Mouse (Mus musculus) stomach, embryonic 16.5 days (tissue): Measurements from ENCODE around the gene Clasp2. TPM values are rescaled to one million over a fixed set of nuclear protein-coding genes. Genes with fewer than 3 reads are reported as not detected.
"Not testable (repeated sequence)": the region's sequence is repeated elsewhere in the genome, so short reads cannot be mapped to it uniquely, and the experiment has no call there.

Source experiments
- ATAC-seq: fragments of 200-750 bp; cut with Nextera tagmentation; 2 replicates; pipeline ENCODE4 v1.8.0; 2017; ENCODE audit warnings: moderate number of reproducible peaks, moderate TSS enrichment; ENCODE audit not compliant: insufficient read depth, low FRiP score
- H3K27ac ChIP-seq: fragments of 300-500 bp; sonication (generic); 2 replicates; pipeline ENCODE4 v1.5.1; 2014; ENCODE audit warnings: low read length
- H3K27me3 ChIP-seq: fragments of 300-500 bp; sonication (generic); 2 replicates; pipeline ENCODE4 v1.6.1; 2014; ENCODE audit warnings: low read length, control low read depth, mixed read lengths; ENCODE audit not compliant: control insufficient read depth, insufficient read depth
- H3K36me3 ChIP-seq: fragments of 300-500 bp; sonication (generic); 2 replicates; pipeline ENCODE4 v1.6.1; 2014; ENCODE audit warnings: low read length; ENCODE audit not compliant: control insufficient read depth, insufficient read depth
- H3K4me1 ChIP-seq: fragments of 300-500 bp; sonication (generic); 2 replicates; pipeline ENCODE4 v1.6.1; 2014; ENCODE audit warnings: low read length, control low read depth, mixed read lengths; ENCODE audit not compliant: control insufficient read depth, insufficient read depth
- H3K4me2 ChIP-seq: fragments of 300-500 bp; sonication (generic); 2 replicates; pipeline ENCODE4 v1.6.1; 2014; ENCODE audit warnings: low read depth, low read length, mixed read lengths
- H3K4me3 ChIP-seq: fragments of 300-500 bp; sonication (generic); replicated peaks from 2 replicates; pipeline ENCODE4 v1.5.1; 2014; ENCODE audit warnings: mild to moderate bottlenecking, low read length
- H3K9ac ChIP-seq: fragments of 300-500 bp; sonication (generic); 2 replicates; pipeline ENCODE4 v1.6.1; 2014; ENCODE audit warnings: low read length
- H3K9me3 ChIP-seq: fragments of 300-500 bp; sonication (generic); replicated peaks from 2 replicates; pipeline ENCODE4 v1.6.1; 2016; ENCODE audit warnings: low read length, control low read depth; ENCODE audit not compliant: control insufficient read depth
- WGBS: fragments of 180-500 bp; shearing (Covaris S2); extraction: QIAGEN DNeasy Blood & Tissue Kit; methylation state at CpG from one replicate; pipeline ENCODE4 v1.1.7; 2014; 5-methylcytosine and 5-hydroxymethylcytosine counted together
- polyA plus RNA-seq: library from polyadenylated mRNA; unstranded; fragments of >200 nt; fragmentation: Nextera tagmentation; extraction: Ambion mirVana; gene quantifications from 2 replicates; pipeline ENCODE4 v1.2.1, GENCODE M21; 2015

Clasp2 gene
- polyA plus RNA-seq, 1 experiment from 2014 or later: 25.0 TPM

GRCm38 (mm10) chr9:113859420-113859819, 118.1 kb downstream of the Clasp2 start:
- Histone ChIP-seq H3K9ac (no peak overlapping the region), H3K4me3 (no peak overlapping the region), H3K9me3 (no peaks in the 10 kb centered on the region), H3K4me1 (no peaks in the 10 kb centered on the region), H3K4me2 (no peak overlapping the region), H3K27ac (no peak overlapping the region), H3K27me3 (no peaks in the 10 kb centered on the region), H3K36me3 (no peaks in the 10 kb centered on the region)
- ATAC-seq: no peak
- WGBS: 77% methylated on average over 5 of the region's 5 CpGs

DNA sequence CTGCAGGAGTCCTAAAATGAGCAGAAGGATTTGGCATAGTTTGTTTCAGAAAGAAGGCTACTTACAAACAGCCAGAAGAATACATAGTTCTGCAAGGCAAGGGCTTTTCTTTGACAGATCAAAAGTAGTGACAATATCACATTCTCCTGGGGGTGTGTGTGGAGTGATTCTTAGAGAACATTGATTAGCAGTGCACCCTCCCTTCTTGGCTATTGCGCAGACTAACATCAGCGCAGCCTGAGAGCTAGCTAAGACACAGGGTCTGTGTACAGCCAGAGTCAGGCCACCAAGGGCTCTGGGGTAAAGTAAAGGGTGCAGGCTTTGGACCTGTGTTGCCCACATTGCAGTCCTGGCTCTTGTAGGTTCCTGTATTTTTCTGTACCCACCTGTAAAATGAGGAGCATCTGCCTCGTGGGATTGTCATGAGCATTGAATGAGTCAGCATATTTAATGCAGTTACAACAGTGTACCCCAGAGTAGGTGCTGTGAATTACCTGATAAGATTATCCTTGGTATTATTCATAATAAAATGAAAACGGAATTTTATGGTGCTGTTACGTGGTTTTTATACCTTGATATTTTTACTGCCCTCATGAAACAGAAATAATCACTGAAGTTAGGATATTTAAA, 122.2 kb downstream of the Clasp2 start:
- 88% methylated on average over 5 of the region's 5 CpGs for WGBS
- Histone ChIP-seq H3K9me3 (no peaks in the 10 kb centered on the region), H3K4me1 (no peaks in the 10 kb centered on the region), H3K27ac (no peak overlapping the region), H3K4me2 (no peak overlapping the region), H3K27me3 (no peaks in the 10 kb centered on the region), H3K9ac (no peak overlapping the region), H3K36me3 (no peaks in the 10 kb centered on the region), H3K4me3 (no peak overlapping the region)
- ATAC-seq: no peak; the same call in 1 of the 2 replicates

- H3K27me3 ChIP-seq: no peaks in the 10 kb centered on the region
- no peak for ATAC-seq
- H3K4me3 ChIP-seq: no peak overlapping the region
- no peaks in the 10 kb centered on the region for H3K4me1 ChIP-seq
- WGBS: 81% methylated on average over 5 of the region's 5 CpGs
- no peak overlapping the region for H3K9ac ChIP-seq
- no peaks in the 10 kb centered on the region for H3K9me3 ChIP-seq
- H3K36me3 ChIP-seq: no peaks in the 10 kb centered on the region
- H3K27ac ChIP-seq: no peak overlapping the region
- H3K4me2 ChIP-seq: no peak overlapping the region
Measured at GRCm38 (mm10) chr9:113867951-113868350, 126.7 kb downstream of the Clasp2 start.

DNA sequence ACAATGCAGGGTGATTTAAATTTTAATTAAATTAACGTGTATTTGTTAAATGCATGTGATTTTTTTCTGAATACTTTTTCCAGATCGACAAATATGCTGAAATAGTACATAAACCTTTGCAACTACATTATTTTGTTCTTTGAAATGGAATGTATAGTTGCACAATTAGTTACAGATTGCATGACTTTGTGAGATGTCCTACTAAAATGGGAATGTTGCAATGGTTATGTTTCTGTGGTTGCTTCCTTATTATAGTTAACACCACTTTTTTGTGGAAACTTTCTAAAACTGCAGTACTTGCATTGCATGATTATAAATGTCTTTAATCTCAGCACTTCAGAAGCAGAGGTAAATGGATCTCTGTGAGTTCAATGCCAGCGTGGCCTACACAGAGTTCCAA, 153.6 kb downstream of the Clasp2 start:
- no peak overlapping the region for H3K27ac ChIP-seq
- H3K9ac ChIP-seq: no peak overlapping the region
- no peaks in the 10 kb centered on the region for H3K27me3 ChIP-seq
- no peaks in the 10 kb centered on the region for H3K36me3 ChIP-seq
- H3K4me3 ChIP-seq: no peak overlapping the region
- no peak overlapping the region for H3K4me2 ChIP-seq
- no peaks in the 10 kb centered on the region for H3K9me3 ChIP-seq
- 92% methylated on average over 3 of the region's 3 CpGs for WGBS
- no peak for ATAC-seq
- H3K4me1 ChIP-seq: no peaks in the 10 kb centered on the region

DNA sequence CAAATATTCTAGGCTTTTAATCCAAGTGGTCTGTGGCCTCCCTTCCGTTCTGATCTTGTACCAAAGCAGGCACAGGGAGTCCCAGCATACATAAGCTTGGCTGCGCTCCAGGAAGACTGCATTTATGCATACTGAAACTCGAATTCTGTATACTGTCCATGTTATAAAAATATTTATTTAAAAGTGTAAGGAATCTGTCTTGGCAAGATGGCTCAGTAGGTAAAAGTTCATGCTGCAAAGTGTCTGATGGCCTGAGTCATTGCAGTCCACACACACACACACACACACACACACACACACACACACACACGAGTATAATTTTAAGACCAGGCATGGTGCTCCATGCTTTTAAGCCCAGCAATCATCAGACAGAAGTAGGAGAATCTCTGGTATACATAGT, 161.9 kb downstream of the Clasp2 start:
- peak overlapping the region; percentile 44; the same call in 1 of the 2 replicates for H3K27ac ChIP-seq
- no peaks in the 10 kb centered on the region for H3K9me3 ChIP-seq
- no peak overlapping the region for H3K4me2 ChIP-seq
- peaks cover 2% of the 10 kb centered on the region; the same call in 1 of the 2 replicates for H3K36me3 ChIP-seq
- no peaks in the 10 kb centered on the region for H3K27me3 ChIP-seq
- ATAC-seq: peak; percentile 76; the same call in 1 of the 2 replicates
- WGBS: 46% methylated on average over 4 of the region's 4 CpGs
- no peaks in the 10 kb centered on the region for H3K4me1 ChIP-seq
- H3K9ac ChIP-seq: no peak overlapping the region
- H3K4me3 ChIP-seq: no peak overlapping the region

GRCm38 (mm10) chr9:113904315-113904714, 163.0 kb downstream of the Clasp2 start:
- H3K36me3 ChIP-seq: not testable (repeated sequence)

GRCm38 (mm10) chr9:113915789-113916188, 174.5 kb downstream of the Clasp2 start:
- 91% methylated on average over 5 of the region's 5 CpGs for WGBS

More at GRCm38 (mm10) chr9:113904315-113904714, 163.0 kb downstream of the Clasp2 start:
- H3K4me3 ChIP-seq, H3K9me3 ChIP-seq, H3K27ac ChIP-seq, ATAC-seq, H3K4me2 ChIP-seq, H3K27me3 ChIP-seq, H3K9ac ChIP-seq, H3K4me1 ChIP-seq: not testable (repeated sequence)
- WGBS: 92% methylated on average over 6 of the region's 6 CpGs

DNA sequence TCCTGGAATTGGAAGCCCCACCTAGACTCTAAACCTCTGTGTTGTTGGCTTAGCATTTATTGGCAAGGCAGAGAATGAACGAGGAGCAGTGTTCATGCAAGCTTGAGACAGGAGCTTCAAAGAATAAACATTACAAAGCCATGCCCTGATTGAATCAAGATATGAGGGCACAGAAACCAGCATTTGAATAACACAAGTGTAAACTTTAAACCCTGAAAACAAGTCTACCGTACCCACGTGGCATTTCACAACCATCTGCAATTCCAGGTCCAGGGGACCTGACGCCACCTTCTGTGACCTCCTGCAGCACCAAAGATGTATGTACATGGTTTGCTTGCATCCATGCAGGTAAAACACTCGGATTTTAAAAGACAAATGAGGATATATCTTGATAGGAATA, 181.4 kb downstream of the Clasp2 start:
- Histone ChIP-seq H3K27ac (no peak overlapping the region), H3K4me1 (no peaks in the 10 kb centered on the region), H3K27me3 (no peaks in the 10 kb centered on the region), H3K9ac (no peak overlapping the region), H3K9me3 (no peaks in the 10 kb centered on the region), H3K36me3 (no peaks in the 10 kb centered on the region), H3K4me2 (no peak overlapping the region), H3K4me3 (no peak overlapping the region)
- 81% methylated on average over 5 of the region's 5 CpGs for WGBS
- no peak for ATAC-seq

More at GRCm38 (mm10) chr9:113915789-113916188, 174.5 kb downstream of the Clasp2 start:
- H3K36me3 ChIP-seq: peaks cover 23% of the 10 kb centered on the region
- H3K9me3 ChIP-seq: no peaks in the 10 kb centered on the region
- H3K27ac ChIP-seq: no peak overlapping the region
- H3K4me3 ChIP-seq: no peak overlapping the region
- H3K4me2 ChIP-seq: no peak overlapping the region
- H3K4me1 ChIP-seq: no peaks in the 10 kb centered on the region
- ATAC-seq: no peak
- no peaks in the 10 kb centered on the region for H3K27me3 ChIP-seq
- H3K9ac ChIP-seq: no peak overlapping the region

DNA sequence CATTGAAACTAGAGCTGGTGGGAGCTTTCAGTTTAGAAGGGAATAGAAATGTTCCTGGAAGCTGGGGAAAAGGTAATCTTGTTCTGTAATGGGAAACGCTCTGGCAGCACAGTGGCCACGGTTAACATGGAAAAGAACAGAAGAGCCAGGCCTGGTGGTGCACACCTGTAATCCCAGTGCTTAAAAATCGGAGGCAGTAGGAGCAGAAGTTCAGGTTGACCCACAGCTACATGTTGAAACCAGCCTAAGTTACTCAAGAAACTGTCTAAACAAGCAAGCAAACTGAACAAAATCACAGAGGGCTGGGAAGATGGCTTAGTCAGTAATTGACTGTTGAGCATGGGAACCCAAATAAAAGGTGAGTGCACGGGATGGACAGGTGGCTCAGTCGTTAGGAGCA, 183.6 kb downstream of the Clasp2 start:
- no peak overlapping the region for H3K27ac ChIP-seq
- ATAC-seq: no peak

More for the DNA sequence above, 183.6 kb downstream of the Clasp2 start:
- no peaks in the 10 kb centered on the region for H3K4me1 ChIP-seq
- no peaks in the 10 kb centered on the region for H3K36me3 ChIP-seq
- H3K27me3 ChIP-seq: no peaks in the 10 kb centered on the region
- no peak overlapping the region for H3K4me2 ChIP-seq
- whole genome bisulfite sequencing: 81% methylated on average over 5 of the region's 5 CpGs
- H3K9me3 ChIP-seq: no peaks in the 10 kb centered on the region
- no peak overlapping the region for H3K9ac ChIP-seq
- no peak overlapping the region for H3K4me3 ChIP-seq
